Mouse (Mus musculus) intestine, embryonic 15.5 days (tissue): Measurements from ENCODE around the gene Tex29. TPM values are rescaled to one million over a fixed set of nuclear protein-coding genes. Genes with fewer than 3 reads are reported as not detected.

Source experiments
- ATAC-seq: fragments of 200-750 bp; cut with Nextera tagmentation; 2 replicates; pipeline ENCODE4 v1.8.0; 2017; ENCODE audit warnings: moderate TSS enrichment, moderate library complexity
- H3K27ac ChIP-seq: fragments of 300-500 bp; sonication (generic); 2 replicates; pipeline ENCODE4 v1.5.1; 2015; ENCODE audit warnings: mild to moderate bottlenecking, inconsistent platforms
- H3K27me3 ChIP-seq: fragments of 300-500 bp; sonication (generic); replicated peaks from 2 replicates; pipeline ENCODE4 v1.6.1; 2015; ENCODE audit warnings: inconsistent platforms
- H3K36me3 ChIP-seq: fragments of 300-500 bp; sonication (generic); 2 replicates; pipeline ENCODE4 v1.6.1; 2015; ENCODE audit warnings: inconsistent platforms
- H3K4me1 ChIP-seq: fragments of 300-500 bp; sonication (generic); replicated peaks from 2 replicates; pipeline ENCODE4 v1.6.1; 2015; ENCODE audit warnings: inconsistent platforms
- H3K4me2 ChIP-seq: fragments of 300-500 bp; sonication (generic); replicated peaks from 2 replicates; pipeline ENCODE4 v1.6.1; 2015; ENCODE audit warnings: mild to moderate bottlenecking, inconsistent platforms
- H3K4me3 ChIP-seq: fragments of 300-500 bp; sonication (generic); replicated peaks from 2 replicates; pipeline ENCODE4 v1.5.1; 2015; ENCODE audit warnings: inconsistent platforms
- H3K9ac ChIP-seq: fragments of 300-500 bp; sonication (generic); 2 replicates; pipeline ENCODE4 v1.6.1; 2015; ENCODE audit warnings: inconsistent platforms
- H3K9me3 ChIP-seq: fragments of 300-500 bp; sonication (generic); 2 replicates; pipeline ENCODE4 v1.6.1; 2016; ENCODE audit warnings: inconsistent platforms
- WGBS: fragments of 180-500 bp; shearing (Covaris S2); methylation state at CpG from one replicate; pipeline ENCODE4 v1.1.7; 2015; 5-methylcytosine and 5-hydroxymethylcytosine counted together
- polyA plus RNA-seq: library from polyadenylated mRNA; unstranded; fragments of >200 nt; fragmentation: Nextera tagmentation; extraction: Ambion mirVana; gene quantifications from 2 replicates; pipeline ENCODE4 v1.2.1, GENCODE M21; 2015

Tex29 gene
- polyA plus RNA-seq, 1 experiment from 2014 or later = not detected

- Histone ChIP-seq H3K9me3 (no peaks in the 10 kb centered on the region), H3K36me3 (peaks cover 59% of the 10 kb centered on the region), H3K4me3 (no peak overlapping the region), H3K4me1 (0 out of 2 replicates have a peak, but pooled peaks cover 2% of the 10 kb centered on the region), H3K9ac (no peak overlapping the region), H3K4me2 (no peak overlapping the region), H3K27me3 (no peaks in the 10 kb centered on the region), H3K27ac (no peak overlapping the region)
- no peak for ATAC-seq
- WGBS = 89% methylated on average over 5 of the region's 5 CpGs
These were observed 29.8 kb upstream of the Tex29 start for GRCm38 (mm10) chr8:11810426-11810825.

DNA sequence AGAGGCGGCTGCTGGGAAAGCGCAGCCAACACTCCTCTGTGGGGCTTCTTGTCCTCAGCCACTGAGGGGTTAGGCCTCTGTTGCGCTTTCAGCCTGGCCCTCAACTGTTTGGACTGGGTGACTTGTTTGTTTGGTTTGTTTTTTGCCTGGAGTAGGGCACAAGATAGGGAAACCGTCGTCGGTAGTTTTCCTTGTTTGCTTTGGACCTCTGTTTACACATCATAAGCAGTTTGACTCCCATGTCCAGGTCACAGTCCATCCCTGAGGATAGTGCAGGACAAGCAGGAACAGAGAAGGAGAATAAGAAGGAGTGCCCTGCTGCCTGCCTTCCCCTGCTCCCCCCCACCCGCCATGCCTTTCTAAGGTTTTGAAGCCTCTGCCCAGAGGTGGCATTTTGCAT is 26.5 kb upstream of the Tex29 start:
- Histone ChIP-seq H3K4me2 (no peak overlapping the region), H3K27me3 (no peaks in the 10 kb centered on the region), H3K36me3 (peaks cover 50% of the 10 kb centered on the region), H3K9me3 (no peaks in the 10 kb centered on the region), H3K9ac (no peak overlapping the region), H3K4me3 (no peak overlapping the region), H3K27ac (no peak overlapping the region), H3K4me1 (no peaks in the 10 kb centered on the region)
- 67% methylated on average over 7 of the region's 7 CpGs for WGBS
- ATAC-seq = no peak

DNA sequence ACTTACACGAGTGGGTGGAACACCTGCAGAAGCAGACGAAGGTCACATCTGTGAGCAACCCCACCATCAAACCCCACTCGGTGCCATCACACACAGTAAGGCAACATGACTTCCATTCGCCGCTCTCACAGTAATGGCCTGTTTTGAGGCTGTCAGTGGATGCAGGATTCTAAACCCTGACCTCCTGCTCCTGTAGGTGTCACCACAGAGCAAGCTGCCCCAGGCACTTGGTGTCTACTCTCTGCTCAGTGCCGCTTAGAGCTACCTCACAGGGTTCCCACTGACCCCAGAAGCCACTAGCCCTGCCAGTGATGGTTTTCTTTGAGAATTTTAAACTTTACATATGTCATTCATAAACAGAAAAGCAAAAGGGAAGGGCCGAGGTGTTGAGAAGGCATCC is 25.1 kb upstream of the Tex29 start:
- Histone ChIP-seq H3K36me3 (peaks cover 44% of the 10 kb centered on the region), H3K9me3 (no peaks in the 10 kb centered on the region), H3K4me1 (no peaks in the 10 kb centered on the region), H3K4me3 (no peak overlapping the region), H3K9ac (no peak overlapping the region), H3K27ac (no peak overlapping the region), H3K4me2 (no peak overlapping the region), H3K27me3 (no peaks in the 10 kb centered on the region)
- ATAC-seq = no peak
- 84% methylated on average over 7 of the region's 7 CpGs for whole genome bisulfite sequencing

DNA sequence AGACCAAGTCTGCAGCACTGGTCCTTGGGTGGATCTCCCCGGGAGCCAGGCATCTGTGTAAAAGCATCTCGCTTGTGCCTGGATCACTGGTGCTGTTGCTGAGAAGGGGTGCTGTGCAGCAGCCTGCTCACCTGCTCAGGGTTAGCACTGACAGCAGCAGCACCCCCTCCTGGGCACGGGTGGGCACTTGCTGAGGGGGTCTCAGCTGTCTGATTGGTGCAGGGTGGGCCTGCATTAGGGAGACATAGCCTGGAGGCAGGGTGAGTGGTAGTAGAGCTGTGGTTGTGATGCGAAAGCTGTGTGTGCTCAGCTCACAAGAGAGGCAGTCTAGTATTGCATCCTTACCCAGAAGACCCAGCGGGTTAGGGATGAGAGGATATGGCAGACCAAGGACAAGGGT is 20.1 kb upstream of the Tex29 start:
- WGBS = 87% methylated on average over 5 of the region's 5 CpGs
- ATAC-seq = no peak
- no peak overlapping the region for H3K27ac ChIP-seq
- no peaks in the 10 kb centered on the region for H3K27me3 ChIP-seq
- H3K4me2 ChIP-seq = no peak overlapping the region
- H3K4me1 ChIP-seq = no peaks in the 10 kb centered on the region
- H3K36me3 ChIP-seq = peaks cover 37% of the 10 kb centered on the region
- H3K9me3 ChIP-seq = no peaks in the 10 kb centered on the region
- H3K4me3 ChIP-seq = no peak overlapping the region
- no peak overlapping the region for H3K9ac ChIP-seq

DNA sequence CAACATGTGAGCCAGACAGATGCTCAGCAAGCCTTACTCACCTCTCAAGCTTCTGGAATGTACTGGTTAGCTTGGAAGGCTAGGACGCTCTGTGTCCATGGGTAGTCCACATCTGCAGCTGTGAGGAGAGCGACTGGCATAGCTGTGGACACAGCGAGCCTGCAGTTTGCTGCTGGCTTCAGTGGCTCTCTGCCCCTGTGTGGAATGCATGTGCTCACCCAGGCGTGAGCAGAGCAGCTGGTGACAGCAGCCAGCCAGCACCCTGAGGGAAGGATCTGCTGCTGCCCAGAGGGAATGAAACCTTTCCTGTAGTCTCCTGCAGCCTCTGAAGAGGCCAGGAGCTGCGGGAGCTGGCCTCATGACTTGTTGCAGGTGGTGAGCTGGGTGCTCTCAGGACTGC is 19.7 kb upstream of the Tex29 start:
- no peak overlapping the region for H3K4me2 ChIP-seq
- ATAC-seq = no peak
- no peaks in the 10 kb centered on the region for H3K27me3 ChIP-seq
- H3K9me3 ChIP-seq = no peaks in the 10 kb centered on the region
- no peak overlapping the region for H3K9ac ChIP-seq
- WGBS = 90% methylated on average over 5 of the region's 5 CpGs
- peaks cover 36% of the 10 kb centered on the region for H3K36me3 ChIP-seq
- H3K4me3 ChIP-seq = no peak overlapping the region
- H3K4me1 ChIP-seq = no peaks in the 10 kb centered on the region
- no peak overlapping the region for H3K27ac ChIP-seq

GRCm38 (mm10) chr8:11821451-11822206 is 18.6 kb upstream of the Tex29 start:
- WGBS = 89% methylated on average over 14 of the region's 14 CpGs
- no peaks in the 10 kb centered on the region for H3K9me3 ChIP-seq
- no peak overlapping the region for H3K4me2 ChIP-seq
- no peak for ATAC-seq
- no peak overlapping the region for H3K4me3 ChIP-seq
- no peaks in the 10 kb centered on the region for H3K27me3 ChIP-seq
- H3K36me3 ChIP-seq = peaks cover 34% of the 10 kb centered on the region
- no peaks in the 10 kb centered on the region for H3K4me1 ChIP-seq
- no peak overlapping the region for H3K9ac ChIP-seq
- H3K27ac ChIP-seq = no peak overlapping the region

GRCm38 (mm10) chr8:11822550-11823060 is 17.7 kb upstream of the Tex29 start:
- Histone ChIP-seq H3K36me3 (peaks cover 34% of the 10 kb centered on the region), H3K27me3 (no peaks in the 10 kb centered on the region), H3K9me3 (no peaks in the 10 kb centered on the region), H3K4me2 (no peak overlapping the region), H3K4me1 (no peaks in the 10 kb centered on the region), H3K9ac (no peak overlapping the region), H3K27ac (no peak overlapping the region), H3K4me3 (no peak overlapping the region)
- 54% methylated on average over 9 of the region's 9 CpGs for WGBS
- no peak for ATAC-seq

DNA sequence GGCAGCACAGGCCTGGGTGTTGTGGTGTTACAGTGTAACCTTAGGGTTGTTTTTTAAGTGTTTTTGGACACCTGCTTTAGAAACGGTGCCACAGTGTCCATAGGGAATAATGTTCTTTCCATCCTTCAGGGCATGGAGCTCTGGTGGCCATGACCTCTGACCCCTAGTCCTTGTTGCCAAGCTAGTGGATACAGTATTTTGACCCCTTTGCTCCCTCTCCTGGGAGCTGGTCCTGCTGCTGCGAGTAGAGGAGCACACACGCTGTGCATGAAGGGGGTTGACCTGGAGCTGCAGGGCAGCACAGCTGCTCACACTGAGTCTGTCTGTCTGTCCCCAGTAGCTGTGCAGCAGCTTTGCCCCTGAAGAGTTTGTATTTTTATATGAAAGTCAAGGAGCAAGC is 14.5 kb upstream of the Tex29 start:
- no peaks in the 10 kb centered on the region for H3K27me3 ChIP-seq
- 62% methylated on average over 3 of the region's 3 CpGs for WGBS
- no peaks in the 10 kb centered on the region for H3K4me1 ChIP-seq
- H3K9ac ChIP-seq = no peak overlapping the region
- no peak for ATAC-seq
- no peak overlapping the region for H3K27ac ChIP-seq
- H3K4me2 ChIP-seq = no peak overlapping the region
- no peak overlapping the region for H3K4me3 ChIP-seq
- H3K9me3 ChIP-seq = no peaks in the 10 kb centered on the region
- H3K36me3 ChIP-seq = peaks cover 16% of the 10 kb centered on the region

GRCm38 (mm10) chr8:11827312-11827711 is 13.0 kb upstream of the Tex29 start:
- Histone ChIP-seq H3K9me3 (no peaks in the 10 kb centered on the region), H3K4me2 (no peak overlapping the region), H3K4me1 (no peaks in the 10 kb centered on the region), H3K27ac (no peak overlapping the region), H3K4me3 (no peak overlapping the region), H3K9ac (no peak overlapping the region), H3K36me3 (peaks cover 12% of the 10 kb centered on the region), H3K27me3 (no peaks in the 10 kb centered on the region)
- ATAC-seq = no peak
- WGBS = 72% methylated on average over 3 of the region's 3 CpGs

- Histone ChIP-seq H3K27ac (no peak overlapping the region), H3K27me3 (no peaks in the 10 kb centered on the region), H3K4me2 (no peak overlapping the region), H3K9ac (no peak overlapping the region), H3K4me3 (no peak overlapping the region), H3K9me3 (no peaks in the 10 kb centered on the region), H3K36me3 (peaks cover 11% of the 10 kb centered on the region), H3K4me1 (no peaks in the 10 kb centered on the region)
- WGBS = 87% methylated on average over 16 of the region's 16 CpGs
- ATAC-seq = no peak
These were observed 9.8 kb upstream of the Tex29 start for GRCm38 (mm10) chr8:11830214-11831046.

GRCm38 (mm10) chr8:11831174-11831573 is 9.1 kb upstream of the Tex29 start:
- no peak overlapping the region for H3K27ac ChIP-seq
- no peak overlapping the region for H3K4me3 ChIP-seq
- no peaks in the 10 kb centered on the region for H3K4me1 ChIP-seq
- ATAC-seq = no peak
- H3K4me2 ChIP-seq = no peak overlapping the region
- no peaks in the 10 kb centered on the region for H3K9me3 ChIP-seq
- peaks cover 10% of the 10 kb centered on the region for H3K36me3 ChIP-seq
- no peaks in the 10 kb centered on the region for H3K27me3 ChIP-seq
- H3K9ac ChIP-seq = no peak overlapping the region
- 89% methylated on average over 10 of the region's 10 CpGs for WGBS

GRCm38 (mm10) chr8:11831939-11832338 is 8.3 kb upstream of the Tex29 start:
- peaks cover 10% of the 10 kb centered on the region for H3K36me3 ChIP-seq
- H3K9me3 ChIP-seq = no peaks in the 10 kb centered on the region
- no peak overlapping the region for H3K27ac ChIP-seq
- H3K27me3 ChIP-seq = no peaks in the 10 kb centered on the region
- H3K9ac ChIP-seq = no peak overlapping the region
- H3K4me3 ChIP-seq = no peak overlapping the region
- H3K4me1 ChIP-seq = no peaks in the 10 kb centered on the region
- no peak for ATAC-seq
- 78% methylated on average over 5 of the region's 5 CpGs for WGBS
- H3K4me2 ChIP-seq = no peak overlapping the region
